Comparison of ENCODE assay signal across 8 mouse cellular contexts in genomic region chr8:70803761-70804480, GRCm38 (mm10). TPM values are rescaled to one million over a fixed set of nuclear protein-coding genes. Genes with fewer than 3 reads are reported as not detected.
DNase-seq lines count a peak whose midpoint lies in the region; ATAC-seq and TF ChIP-seq lines count a peak whose summit lies in the region.

No protein-coding gene starts in this region.

- peak overlapping the region; percentile 32 for H3K9ac ChIP-seq in embryonic facial prominence, embryonic 11.5 days (replicated peaks; ENCODE audit: low read length)

- H3K9me3 ChIP-seq in embryonic facial prominence, embryonic 11.5 days (replicated peaks; ENCODE audit: control insufficient read depth, low read length), result no peaks in the 10 kb centered on the region

- peaks cover 32% of the 10 kb centered on the region for H3K27me3 ChIP-seq in embryonic facial prominence, embryonic 11.5 days (ENCODE audit: control insufficient read depth, insufficient read depth, low read length)

- no peaks in the 10 kb centered on the region; the same call in 1 of the 2 replicates for H3K4me1 ChIP-seq in embryonic facial prominence, embryonic 11.5 days (ENCODE audit: control insufficient read depth, insufficient read depth, low read length)

- TF ChIP-seq CTCF in layer of hippocampus, adult 2 months (conservative IDR thresholded peaks at IDR 0.05), result no peak

- no peak for ATAC-seq in embryonic facial prominence, embryonic 11.5 days (replicated peaks; ENCODE audit: insufficient number of reproducible peaks, low FRiP score, low TSS enrichment, low read depth)
- no peak for ATAC-seq in megakaryocyte-erythroid progenitor cell, adult 5-6 weeks (replicated peaks; ENCODE audit: low FRiP score, low TSS enrichment, poor library complexity, severe bottlenecking)

- no peak overlapping the region for H3K27ac ChIP-seq in embryonic facial prominence, embryonic 11.5 days (replicated peaks; ENCODE audit: low read depth, low read length)
- H3K27ac ChIP-seq in layer of hippocampus, adult 2 months, result peak overlapping the region; percentile 99

- H3K4me3 ChIP-seq in embryonic facial prominence, embryonic 11.5 days (ENCODE audit: low read depth, low read length), result peak overlapping the region; percentile 42
- H3K4me3 ChIP-seq in layer of hippocampus, adult 2 months, result peak overlapping the region; percentile 66

- peak; percentile 29 for DNase-seq in kidney, adult 11 months
- no peak for DNase-seq in kidney, adult 8-10 months
- DNase-seq in embryonic facial prominence, embryonic 11.5 days (ENCODE audit: low spot score), result peak; percentile 23
- peak; percentile 52 to 55 for DNase-seq in heart, postnatal 10 days
- peak; percentile 70 to 75 for DNase-seq in layer of hippocampus, adult 2 months (ENCODE audit: low spot score in 2 of 2)
- DNase-seq in lung, postnatal 25 days (ENCODE audit: low spot score), result peak; percentile 59
- peak; percentile 63 to 76 for DNase-seq in right cerebral cortex, postnatal 10 days (ENCODE audit: low spot score in 2 of 2)

- intact Hi-C loops in heart, postnatal 10 days (cut with DNase I), result no loop called here

- H3K36me3 ChIP-seq in embryonic facial prominence, embryonic 11.5 days (replicated peaks; ENCODE audit: control insufficient read depth, insufficient read depth, low read depth, low read length), result no peaks in the 10 kb centered on the region

- under 1% methylated on average over 47 of the region's 47 CpGs for WGBS in embryonic facial prominence, embryonic 11.5 days

- peak overlapping the region; percentile 79 for H3K4me2 ChIP-seq in embryonic facial prominence, embryonic 11.5 days (ENCODE audit: low read depth, low read length)

RNA-seq across cellular contexts. Expression of gene Mast3, which starts 0.9 kb away (rescaled TPM):
- polyA plus RNA-seq in embryonic facial prominence, embryonic 11.5 days (2014; fragmentation: Nextera tagmentation; extraction: Ambion mirVana), result 8.3 and 9.7 TPM in 2 replicates
- total RNA-seq in heart, postnatal 10 days (2021), result 1 to 10 TPM; 7.9 to 9.3 TPM
- total RNA-seq in layer of hippocampus, adult 2 months (2021), result 100 to 1,000 TPM; 468 to 473 TPM
- total RNA-seq in megakaryocyte-erythroid progenitor cell, adult 5-6 weeks (2014; fragmentation: Nextera tagmentation), result 44.0 and 54.3 TPM in 2 replicates
- 6.2 and 7.3 TPM in 2 replicates for total RNA-seq in megakaryocyte-erythroid progenitor cell, adult 5-6 weeks (2017)

RNA-seq across cellular contexts. Expression of gene Il12rb1, which starts 4.3 kb away (rescaled TPM):
- polyA plus RNA-seq in embryonic facial prominence, embryonic 11.5 days (2014; fragmentation: Nextera tagmentation; extraction: Ambion mirVana), result 0.10 TPM in 1 of 2 replicates, not detected in the other
- total RNA-seq in heart, postnatal 10 days (2021), result under 1 TPM in 1 of 2 experiments, not detected in 1; 0.53 TPM
- 1 to 10 TPM in 1 of 2 experiments, under 1 TPM in 1; 0.61 to 1.1 TPM for total RNA-seq in layer of hippocampus, adult 2 months (2021)
- 0.31 and 0.79 TPM in 2 replicates for total RNA-seq in megakaryocyte-erythroid progenitor cell, adult 5-6 weeks (2014; fragmentation: Nextera tagmentation)
- total RNA-seq in megakaryocyte-erythroid progenitor cell, adult 5-6 weeks (2017), result 1.6 and 2.0 TPM in 2 replicates

RNA-seq across cellular contexts. Expression of gene Pik3r2, which starts 27.4 kb away (rescaled TPM):
- 30.1 and 33.4 TPM in 2 replicates for polyA plus RNA-seq in embryonic facial prominence, embryonic 11.5 days (2014; fragmentation: Nextera tagmentation; extraction: Ambion mirVana)
- total RNA-seq in heart, postnatal 10 days (2021), result 10 to 100 TPM; 37.1 to 40.2 TPM
- 100 to 1,000 TPM; 160 to 169 TPM for total RNA-seq in layer of hippocampus, adult 2 months (2021)
- total RNA-seq in megakaryocyte-erythroid progenitor cell, adult 5-6 weeks (2014; fragmentation: Nextera tagmentation), result 30.7 and 51.4 TPM in 2 replicates
- total RNA-seq in megakaryocyte-erythroid progenitor cell, adult 5-6 weeks (2017), result 29.2 and 33.9 TPM in 2 replicates

RNA-seq across cellular contexts. Expression of gene Arrdc2, which starts 35.6 kb away (rescaled TPM):
- 5.1 and 5.3 TPM in 2 replicates for polyA plus RNA-seq in embryonic facial prominence, embryonic 11.5 days (2014; fragmentation: Nextera tagmentation; extraction: Ambion mirVana)
- total RNA-seq in heart, postnatal 10 days (2021), result 10 to 100 TPM in 1 of 2 experiments, 1 to 10 TPM in 1; 4.7 to 18.5 TPM
- 10 to 100 TPM; 13.8 to 20.9 TPM for total RNA-seq in layer of hippocampus, adult 2 months (2021)
- total RNA-seq in megakaryocyte-erythroid progenitor cell, adult 5-6 weeks (2014; fragmentation: Nextera tagmentation), result 27.6 and 29.1 TPM in 2 replicates
- total RNA-seq in megakaryocyte-erythroid progenitor cell, adult 5-6 weeks (2017), result 8.0 and 11.8 TPM in 2 replicates

RNA-seq across cellular contexts. Expression of gene Mpv17l2, which starts 43.2 kb away (rescaled TPM):
- 25.8 and 33.5 TPM in 2 replicates for polyA plus RNA-seq in embryonic facial prominence, embryonic 11.5 days (2014; fragmentation: Nextera tagmentation; extraction: Ambion mirVana)
- 10 to 100 TPM; 32.0 to 39.7 TPM for total RNA-seq in heart, postnatal 10 days (2021)
- 10 to 100 TPM; 36.5 to 42.7 TPM for total RNA-seq in layer of hippocampus, adult 2 months (2021)
- total RNA-seq in megakaryocyte-erythroid progenitor cell, adult 5-6 weeks (2014; fragmentation: Nextera tagmentation), result 58.3 and 111 TPM in 2 replicates
- total RNA-seq in megakaryocyte-erythroid progenitor cell, adult 5-6 weeks (2017), result 4.3 and 17.6 TPM in 2 replicates

Comparison
In these comparisons a context has a peak if more than half of its experiments do, and no peak if none do; other contexts are left out.
1. DNase-seq: peak in kidney, adult 11 months (single experiment), embryonic facial prominence, embryonic 11.5 days (single experiment), heart, postnatal 10 days (2 of 2), layer of hippocampus, adult 2 months (2 of 2), lung, postnatal 25 days (single experiment) and right cerebral cortex, postnatal 10 days (2 of 2); none in kidney, adult 8-10 months (0 of 2).
2. RNA of gene Mast3, which starts 0.9 kb away (total RNA-seq): 468 to 473 TPM in layer of hippocampus, adult 2 months; 6.2 to 54.3 TPM in megakaryocyte-erythroid progenitor cell, adult 5-6 weeks and 7.9 to 9.3 TPM in heart, postnatal 10 days; every median in the first group is over 4 times any median in the second.